Mouse (Mus musculus): Measurements from ENCODE around the gene Dnlz. TPM values are rescaled to one million over a fixed set of nuclear protein-coding genes. Genes with fewer than 3 reads are reported as not detected.

Gene Dnlz
- polyA plus RNA-seq, 1 experiment from 2014 or later = 15.1 TPM

DNA sequence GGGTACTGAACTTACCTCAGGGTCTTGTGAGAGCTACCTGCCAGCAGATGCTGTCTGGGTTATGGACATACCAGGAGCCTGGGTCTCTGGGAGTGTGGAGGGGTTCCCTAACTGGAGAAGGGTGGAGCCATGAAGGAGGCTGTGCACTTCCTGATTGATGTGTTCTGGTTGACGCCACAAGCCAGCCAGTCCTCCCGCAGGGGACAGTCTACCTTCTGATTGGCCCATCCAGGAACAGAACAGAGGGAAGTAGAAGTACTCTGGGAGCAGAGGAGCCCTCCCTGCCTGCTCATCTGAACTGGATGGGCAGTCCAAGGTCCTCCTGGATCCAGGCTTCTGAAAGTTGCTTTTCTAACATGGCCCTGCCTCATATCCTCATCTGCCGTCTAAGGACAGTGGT is 8.9 kb upstream of the Dnlz start, which contains the start of gene Card9:
Gene Card9 (minus strand): TSS at position 147 of the 400 bp plus-strand sequence.
- H3K9ac ChIP-seq (ENCODE audit: low read length) = no peak within 1 kb of the TSS
- H3K9me3 ChIP-seq (ENCODE audit: control insufficient read depth, low read length) = no peaks in the 10 kb centered on the region
- 40% methylated on average over 3 of the region's 3 CpGs for WGBS
- 0 out of 2 replicates have a peak within 1 kb of the TSS, but pooled peaks have one; percentile 8 for H3K27ac ChIP-seq (replicated peaks)
- no peaks in the 10 kb centered on the region for H3K27me3 ChIP-seq (ENCODE audit: control insufficient read depth, insufficient read depth, low read length)
- H3K36me3 ChIP-seq (ENCODE audit: control insufficient read depth, insufficient read depth, low read length) = peaks cover 6% of the 10 kb centered on the region; the same call in 1 of the 2 replicates
- ATAC-seq (ENCODE audit: low FRiP score, low TSS enrichment) (no peak), DNase-seq (ENCODE audit: low spot score) (no peak)
- TF ChIP-seq EP300 (optimal IDR thresholded peaks at IDR 0.05) (no peak), CTCF (IDR thresholded peaks at IDR 0.05; ENCODE audit: low read depth) (no peak)
- no peaks in the 10 kb centered on the region for H3K4me1 ChIP-seq (replicated peaks; ENCODE audit: control insufficient read depth, insufficient read depth)
- H3K4me2 ChIP-seq (replicated peaks; ENCODE audit: low read depth) = no peak within 1 kb of the TSS
- H3K4me3 ChIP-seq (ENCODE audit: low read depth, low read length) = no peak within 1 kb of the TSS

DNA sequence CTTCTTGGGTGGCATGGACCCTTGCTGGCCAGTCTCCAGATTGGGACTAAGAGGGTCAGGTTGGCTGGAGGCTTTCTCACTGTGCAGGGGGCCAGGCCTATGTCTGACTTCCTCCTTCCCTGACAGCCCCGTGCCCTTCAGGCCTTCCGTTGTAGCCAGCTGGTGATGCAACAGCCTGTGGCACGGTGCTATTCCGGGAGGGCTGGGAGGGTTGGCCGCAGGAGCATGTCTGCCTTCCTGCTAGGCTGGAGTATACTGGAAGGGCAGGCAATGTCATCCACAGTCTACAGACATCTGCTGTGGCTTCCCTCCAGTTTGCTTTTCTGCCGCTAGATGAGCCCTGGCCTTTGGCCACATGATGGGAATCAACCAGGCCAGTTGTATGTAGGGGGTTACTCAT is 8.1 kb upstream of the Dnlz start:
- Histone ChIP-seq H3K4me1 (replicated peaks; ENCODE audit: control insufficient read depth, insufficient read depth) (no peaks in the 10 kb centered on the region), H3K36me3 (ENCODE audit: control insufficient read depth, insufficient read depth, low read length) (peaks cover 4% of the 10 kb centered on the region; the same call in 1 of the 2 replicates), H3K27ac (replicated peaks) (0 out of 2 replicates have a peak overlapping the region, but pooled peaks have one; percentile 8), H3K27me3 (ENCODE audit: control insufficient read depth, insufficient read depth, low read length) (no peaks in the 10 kb centered on the region), H3K9ac (ENCODE audit: low read length) (no peak overlapping the region), H3K4me3 (ENCODE audit: low read depth, low read length) (no peak overlapping the region), H3K9me3 (ENCODE audit: control insufficient read depth, low read length) (no peaks in the 10 kb centered on the region), H3K4me2 (replicated peaks; ENCODE audit: low read depth) (no peak overlapping the region)
- TF ChIP-seq CTCF (IDR thresholded peaks at IDR 0.05; ENCODE audit: low read depth) (no peak), EP300 (optimal IDR thresholded peaks at IDR 0.05) (no peak)
- DNase-seq (ENCODE audit: low spot score) (no peak), ATAC-seq (ENCODE audit: low FRiP score, low TSS enrichment) (no peak)
- WGBS = 76% methylated on average over 6 of the region's 6 CpGs

DNA sequence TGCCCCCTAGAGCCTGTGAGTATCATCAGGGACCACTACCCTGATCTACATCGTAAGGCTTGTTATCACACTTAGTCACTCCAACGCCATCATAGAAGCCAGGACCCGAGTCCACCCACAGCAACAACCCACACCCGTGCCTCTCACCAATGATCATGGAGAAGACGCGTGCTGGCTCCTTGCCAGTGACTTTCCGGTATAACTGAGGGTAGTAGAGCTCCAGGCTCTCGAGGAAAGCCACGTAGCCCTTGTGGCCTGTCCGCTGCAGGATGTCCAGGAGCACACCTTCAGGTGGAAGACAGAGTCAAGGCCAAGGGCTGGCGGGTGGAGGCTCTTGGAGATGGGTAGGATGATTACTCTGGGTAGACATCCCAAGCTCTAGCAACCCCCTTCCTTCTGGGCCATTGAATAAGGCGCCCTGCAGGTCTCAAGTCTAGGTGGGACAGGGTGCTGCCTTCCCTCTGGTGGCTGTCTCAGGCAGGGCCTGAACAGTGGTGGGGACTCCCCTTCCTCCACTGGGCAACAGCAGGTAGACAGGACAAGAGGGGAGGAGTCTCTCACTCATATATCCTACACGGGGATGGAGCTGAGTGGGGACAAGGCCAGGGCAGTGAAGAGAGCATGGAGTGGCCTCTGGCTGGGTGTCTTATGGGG is 6.9 kb upstream of the Dnlz start:
- no peak overlapping the region for H3K4me2 ChIP-seq (replicated peaks; ENCODE audit: low read depth)
- WGBS = 84% methylated on average over 13 of the region's 13 CpGs
- ATAC-seq (ENCODE audit: low FRiP score, low TSS enrichment) (no peak), DNase-seq (ENCODE audit: low spot score) (no peak)
- no peak overlapping the region for H3K27ac ChIP-seq (replicated peaks)
- H3K4me3 ChIP-seq (ENCODE audit: low read depth, low read length) = no peak overlapping the region
- TF ChIP-seq CTCF (IDR thresholded peaks at IDR 0.05; ENCODE audit: low read depth) = no peak
- no peak for TF ChIP-seq EP300 (optimal IDR thresholded peaks at IDR 0.05)
- peaks cover 4% of the 10 kb centered on the region; the same call in 1 of the 2 replicates for H3K36me3 ChIP-seq (ENCODE audit: control insufficient read depth, insufficient read depth, low read length)
- no peaks in the 10 kb centered on the region for H3K9me3 ChIP-seq (ENCODE audit: control insufficient read depth, low read length)
- no peaks in the 10 kb centered on the region for H3K27me3 ChIP-seq (ENCODE audit: control insufficient read depth, insufficient read depth, low read length)
- no peak overlapping the region for H3K9ac ChIP-seq (ENCODE audit: low read length)
- H3K4me1 ChIP-seq (replicated peaks; ENCODE audit: control insufficient read depth, insufficient read depth) = no peaks in the 10 kb centered on the region

DNA sequence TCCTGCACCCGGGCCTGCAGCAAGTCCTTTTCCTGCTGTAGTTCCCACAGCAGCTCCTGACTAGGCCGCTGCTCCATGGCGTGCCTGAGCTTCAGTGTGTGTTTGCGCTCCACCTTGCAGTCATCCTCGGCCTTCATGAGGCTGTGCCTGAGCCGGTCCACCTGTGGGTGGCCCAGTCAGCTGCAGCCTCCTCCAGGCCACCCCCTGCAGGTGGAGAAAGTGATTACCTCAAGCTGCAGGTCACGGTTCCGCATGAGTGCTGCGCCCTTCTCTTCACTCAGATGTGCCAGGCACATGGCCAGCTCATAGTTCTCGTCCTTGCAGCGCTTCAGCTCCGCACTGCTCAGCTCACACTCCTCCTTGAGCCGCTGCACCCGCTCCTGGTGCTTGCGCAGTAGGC is 5.6 kb upstream of the Dnlz start:
- ATAC-seq (ENCODE audit: low FRiP score, low TSS enrichment) = peak; percentile 63
- WGBS = 38% methylated on average over 15 of the region's 15 CpGs

DNA sequence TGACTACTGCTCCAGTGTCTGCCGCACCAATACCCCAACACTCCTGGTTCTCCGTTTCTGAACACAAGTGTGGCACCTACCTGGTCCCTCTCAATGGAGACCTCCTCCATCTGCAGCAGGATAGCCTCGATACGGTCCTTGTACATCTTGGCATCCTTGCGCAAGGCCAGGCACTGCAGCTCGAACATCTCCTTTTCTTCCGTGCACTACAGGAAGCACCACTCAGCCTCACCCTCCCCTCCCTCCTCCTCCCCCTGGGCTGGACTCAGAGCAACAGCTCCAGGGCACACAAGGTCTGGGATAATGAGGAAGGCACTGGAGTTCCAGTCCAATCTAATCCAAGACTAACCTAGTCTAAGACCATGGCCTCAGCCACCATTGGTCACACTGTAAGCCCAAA is 4.8 kb upstream of the Dnlz start:
- no peaks in the 10 kb centered on the region for H3K27me3 ChIP-seq (ENCODE audit: control insufficient read depth, insufficient read depth, low read length)
- H3K9ac ChIP-seq (ENCODE audit: low read length) = no peak overlapping the region
- TF ChIP-seq CTCF (IDR thresholded peaks at IDR 0.05; ENCODE audit: low read depth) = no peak
- no peak for TF ChIP-seq EP300 (optimal IDR thresholded peaks at IDR 0.05)
- H3K36me3 ChIP-seq (ENCODE audit: control insufficient read depth, insufficient read depth, low read length) = no peaks in the 10 kb centered on the region
- no peak for ATAC-seq (ENCODE audit: low FRiP score, low TSS enrichment)
- H3K27ac ChIP-seq (replicated peaks) = no peak overlapping the region
- H3K4me3 ChIP-seq (ENCODE audit: low read depth, low read length) = no peak overlapping the region
- H3K4me2 ChIP-seq (replicated peaks; ENCODE audit: low read depth) = no peak overlapping the region
- no peaks in the 10 kb centered on the region for H3K9me3 ChIP-seq (ENCODE audit: control insufficient read depth, low read length)
- WGBS = 72% methylated on average over 7 of the region's 7 CpGs
- no peaks in the 10 kb centered on the region; the same call in 1 of the 2 replicates for H3K4me1 ChIP-seq (replicated peaks; ENCODE audit: control insufficient read depth, insufficient read depth)
- no peak for DNase-seq (ENCODE audit: low spot score)

More for the DNA sequence above, 5.6 kb upstream of the Dnlz start:
- no peaks in the 10 kb centered on the region for H3K27me3 ChIP-seq (ENCODE audit: control insufficient read depth, insufficient read depth, low read length)
- H3K4me2 ChIP-seq (replicated peaks; ENCODE audit: low read depth) = no peak overlapping the region
- H3K4me1 ChIP-seq (replicated peaks; ENCODE audit: control insufficient read depth, insufficient read depth) = no peaks in the 10 kb centered on the region; the same call in 1 of the 2 replicates
- no peak overlapping the region for H3K27ac ChIP-seq (replicated peaks)
- DNase-seq (ENCODE audit: low spot score) = peak; percentile 75
- TF ChIP-seq EP300 (optimal IDR thresholded peaks at IDR 0.05) = no peak
- peak; percentile 68 for TF ChIP-seq CTCF (IDR thresholded peaks at IDR 0.05; ENCODE audit: low read depth)
- H3K9me3 ChIP-seq (ENCODE audit: control insufficient read depth, low read length) = no peaks in the 10 kb centered on the region
- no peak overlapping the region for H3K4me3 ChIP-seq (ENCODE audit: low read depth, low read length)
- H3K9ac ChIP-seq (ENCODE audit: low read length) = no peak overlapping the region
- H3K36me3 ChIP-seq (ENCODE audit: control insufficient read depth, insufficient read depth, low read length) = no peaks in the 10 kb centered on the region

DNA sequence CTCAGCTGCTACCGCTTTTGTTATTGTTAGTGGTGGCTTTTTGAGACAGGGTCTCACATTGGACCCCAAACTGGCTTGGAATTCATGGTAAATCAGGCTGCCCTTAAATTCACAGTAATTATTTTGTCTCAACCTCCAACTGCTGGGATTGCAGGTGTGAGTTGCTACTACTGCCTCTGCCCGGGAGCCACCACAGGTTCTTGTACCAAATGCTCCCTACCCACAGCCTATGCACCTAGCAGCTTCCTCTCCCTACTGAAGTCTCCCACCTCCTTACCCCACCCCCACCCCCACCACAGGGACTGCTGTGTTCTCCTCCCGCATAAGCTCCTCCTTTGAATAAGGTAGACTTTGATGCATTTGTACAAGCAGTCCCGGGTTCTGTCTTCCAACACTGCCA is 4.3 kb upstream of the Dnlz start:
- H3K9ac ChIP-seq (ENCODE audit: low read length) = no peak overlapping the region
- H3K27me3 ChIP-seq (ENCODE audit: control insufficient read depth, insufficient read depth, low read length) = no peaks in the 10 kb centered on the region
- ATAC-seq (ENCODE audit: low FRiP score, low TSS enrichment) (no peak), DNase-seq (ENCODE audit: low spot score) (no peak)
- no peak for TF ChIP-seq EP300 (optimal IDR thresholded peaks at IDR 0.05)
- TF ChIP-seq CTCF (IDR thresholded peaks at IDR 0.05; ENCODE audit: low read depth) = no peak
- H3K4me2 ChIP-seq (replicated peaks; ENCODE audit: low read depth) = no peak overlapping the region
- no peak overlapping the region for H3K4me3 ChIP-seq (ENCODE audit: low read depth, low read length)
- WGBS = 84% methylated on average over 4 of the region's 4 CpGs
- H3K9me3 ChIP-seq (ENCODE audit: control insufficient read depth, low read length) = no peaks in the 10 kb centered on the region
- H3K4me1 ChIP-seq (replicated peaks; ENCODE audit: control insufficient read depth, insufficient read depth) = no peaks in the 10 kb centered on the region; the same call in 1 of the 2 replicates
- H3K36me3 ChIP-seq (ENCODE audit: control insufficient read depth, insufficient read depth, low read length) = no peaks in the 10 kb centered on the region
- H3K27ac ChIP-seq (replicated peaks) = no peak overlapping the region
